Mouse (Mus musculus) lung, postnatal 0 days (tissue): ENCODE measurements at regions not wholly inside any gene's neighbourhood (a gene's known extent, or its start where the extent isn't known, plus 50 kb on each side); places are given as distances from the start of the nearest gene placed in this dataset.

Experiments
- ATAC-seq: fragments of 200-750 bp; cut with Nextera tagmentation; 2 replicates; pipeline ENCODE4 v1.8.0; 2017; ENCODE audit warnings: moderate library complexity
- DNase-seq: peaks from one replicate; pipeline ENCODE4 v3.0.0-alpha.2; 2016; ENCODE audit warnings: low spot score
- H3K27ac ChIP-seq: fragments of 300-500 bp; sonication (generic); 2 replicates; pipeline ENCODE4 v1.5.1; 2014; ENCODE audit warnings: antibody characterized with exemption, mild to moderate bottlenecking, low read length, mixed read lengths
- H3K27me3 ChIP-seq: fragments of 300-500 bp; sonication (generic); replicated peaks from 2 replicates; pipeline ENCODE4 v1.6.1; 2014; ENCODE audit warnings: low read length, mixed read lengths; ENCODE audit not compliant: insufficient read depth
- H3K36me3 ChIP-seq: fragments of 300-500 bp; sonication (generic); 2 replicates; pipeline ENCODE4 v1.6.1; 2014; ENCODE audit warnings: low read length, mixed read lengths; ENCODE audit not compliant: insufficient read depth
- H3K4me1 ChIP-seq: fragments of 300-500 bp; sonication (generic); 2 replicates; pipeline ENCODE4 v1.6.1; 2014; ENCODE audit warnings: antibody characterized with exemption, low read depth, low read length, mixed read lengths; ENCODE audit not compliant: insufficient read depth
- H3K4me2 ChIP-seq: fragments of 300-500 bp; sonication (generic); replicated peaks from 2 replicates; pipeline ENCODE4 v1.6.1; 2014; ENCODE audit warnings: low read depth, mild to moderate bottlenecking, low read length, moderate library complexity, mixed read lengths
- H3K4me3 ChIP-seq: fragments of 300-500 bp; sonication (generic); 2 replicates; pipeline ENCODE4 v1.5.1; 2014; ENCODE audit warnings: low read depth, low read length
- H3K9ac ChIP-seq: fragments of 300-500 bp; sonication (generic); replicated peaks from 2 replicates; pipeline ENCODE4 v1.6.1; 2014; ENCODE audit warnings: low read depth, mild to moderate bottlenecking
- H3K9me3 ChIP-seq: fragments of 300-500 bp; sonication (generic); 2 replicates; pipeline ENCODE4 v1.6.1; 2016; ENCODE audit warnings: low read length, mixed read lengths
- CTCF ChIP-seq: IDR thresholded peaks from 2 replicates; pipeline ENCODE4 v1.5.1; 2016; ENCODE audit warnings: antibody characterized with exemption, mild to moderate bottlenecking
- EP300 ChIP-seq: IDR thresholded peaks from 2 replicates; pipeline ENCODE4 v1.6.1; 2016; ENCODE audit warnings: antibody characterized with exemption, mild to moderate bottlenecking, control low read depth
- WGBS: fragments of 180-500 bp; shearing (Covaris S2); extraction: QIAGEN DNeasy Blood & Tissue Kit; methylation state at CpG from one replicate; pipeline ENCODE4 v1.1.7; 2014; 5-methylcytosine and 5-hydroxymethylcytosine counted together

DNA sequence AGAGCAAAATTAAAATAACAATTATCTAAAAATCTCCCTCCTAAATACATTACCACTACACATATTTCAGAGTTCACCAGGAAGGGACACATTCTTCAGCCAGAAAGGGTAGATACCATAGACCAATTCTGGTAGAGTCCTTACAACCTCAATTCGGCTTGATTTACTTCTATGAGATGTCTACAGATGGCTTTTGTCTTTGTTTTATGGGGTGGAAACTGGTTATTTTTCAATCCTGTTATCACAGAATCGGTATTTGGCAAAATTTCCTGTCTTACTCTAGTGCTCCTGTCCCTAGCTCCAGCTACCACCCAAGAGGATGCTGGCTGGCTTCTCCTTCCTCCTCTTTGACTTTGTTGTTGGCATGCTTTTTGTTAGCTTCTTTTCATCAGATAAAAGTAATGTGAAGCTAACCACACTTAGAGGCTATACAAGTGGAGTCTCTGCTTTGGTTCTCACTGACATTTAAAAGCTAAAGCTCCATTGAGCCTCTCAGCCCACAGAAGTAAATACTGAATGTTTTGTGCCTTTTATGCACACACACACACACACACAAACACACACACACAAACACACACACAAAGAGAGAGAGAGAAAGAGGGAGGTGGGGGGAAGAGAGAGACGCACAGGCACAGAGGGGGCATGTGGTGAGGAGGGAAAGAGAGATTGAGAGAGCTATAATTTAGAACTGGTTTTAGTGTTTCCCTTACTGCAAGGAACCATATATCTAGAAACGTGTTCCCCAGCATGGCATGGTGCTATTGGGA, 109.1 kb downstream of the Gm815 start:
- TF ChIP-seq CTCF = no peak
- TF ChIP-seq EP300 = no peak
- H3K27me3 ChIP-seq = no peaks in the 10 kb centered on the region
- no peak overlapping the region for H3K27ac ChIP-seq
- H3K9me3 ChIP-seq = no peaks in the 10 kb centered on the region
- no peaks in the 10 kb centered on the region for H3K4me1 ChIP-seq
- 57% methylated on average over 4 of the region's 4 CpGs for WGBS
- DNase-seq = no peak
- H3K4me3 ChIP-seq = no peak overlapping the region
- no peak overlapping the region for H3K4me2 ChIP-seq
- ATAC-seq = no peak
- no peak overlapping the region for H3K9ac ChIP-seq
- no peaks in the 10 kb centered on the region for H3K36me3 ChIP-seq

DNA sequence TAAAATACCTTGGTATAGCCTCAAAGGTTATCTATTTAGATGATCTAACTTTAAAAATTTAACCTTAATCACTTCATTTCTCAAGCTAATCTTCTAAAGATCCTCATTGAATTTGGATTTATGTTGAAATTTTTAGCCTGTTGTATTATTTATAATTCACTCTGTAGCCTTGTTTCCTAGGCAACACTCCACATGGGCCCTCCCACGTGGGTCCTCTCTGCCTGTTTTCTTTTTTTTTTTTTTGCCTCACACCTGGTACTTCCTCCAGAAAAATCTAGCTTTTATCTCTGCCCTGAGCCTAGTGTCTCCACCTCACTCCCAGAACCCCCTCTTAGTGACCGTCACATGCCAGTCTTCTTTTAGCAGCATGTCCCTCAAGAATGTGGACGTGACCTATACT, 113.9 kb downstream of the Gm815 start:
- WGBS = 69% methylated on average over 3 of the region's 3 CpGs

DNA sequence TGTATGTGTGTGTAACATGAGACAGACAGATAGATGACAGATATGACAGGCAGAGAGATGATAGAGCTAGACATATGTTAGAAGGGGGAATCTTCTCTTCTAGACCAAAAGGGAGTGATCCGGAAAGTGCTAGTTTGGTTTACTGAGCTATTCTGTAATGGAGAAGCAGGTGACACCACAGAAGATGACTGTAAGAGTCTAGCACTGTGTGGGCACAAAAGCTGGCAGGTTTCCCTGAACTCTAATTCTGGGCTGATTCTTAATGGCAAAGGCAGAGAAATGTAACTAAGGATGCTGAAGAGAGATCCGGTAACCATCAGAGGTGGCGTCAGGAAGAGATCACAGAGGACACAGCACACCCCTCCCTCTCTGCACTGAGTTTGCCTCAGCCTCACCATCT, 136.2 kb downstream of the Gm815 start:
- Histone ChIP-seq H3K27ac (no peak overlapping the region), H3K9ac (no peak overlapping the region), H3K36me3 (no peaks in the 10 kb centered on the region), H3K4me3 (no peak overlapping the region), H3K4me2 (no peak overlapping the region), H3K27me3 (no peaks in the 10 kb centered on the region), H3K4me1 (no peaks in the 10 kb centered on the region), H3K9me3 (no peaks in the 10 kb centered on the region)
- TF ChIP-seq CTCF = no peak
- no peak for TF ChIP-seq EP300
- ATAC-seq (no peak), DNase-seq (no peak)
- 78% methylated on average over 3 of the region's 3 CpGs for WGBS

More for the DNA sequence above, 113.9 kb downstream of the Gm815 start:
- Histone ChIP-seq H3K4me2 (no peak overlapping the region), H3K27me3 (no peaks in the 10 kb centered on the region), H3K9me3 (no peaks in the 10 kb centered on the region), H3K36me3 (no peaks in the 10 kb centered on the region), H3K9ac (no peak overlapping the region), H3K4me1 (no peaks in the 10 kb centered on the region), H3K4me3 (no peak overlapping the region), H3K27ac (no peak overlapping the region)
- TF ChIP-seq EP300 = no peak
- TF ChIP-seq CTCF = no peak
- DNase-seq (no peak), ATAC-seq (no peak)

GRCm38 (mm10) chr19:27022917-27023316, 137.2 kb downstream of the Gm815 start:
- no peaks in the 10 kb centered on the region for H3K4me1 ChIP-seq
- H3K27me3 ChIP-seq = no peaks in the 10 kb centered on the region
- H3K4me2 ChIP-seq = no peak overlapping the region
- H3K36me3 ChIP-seq = no peaks in the 10 kb centered on the region
- H3K9ac ChIP-seq = no peak overlapping the region
- H3K4me3 ChIP-seq = no peak overlapping the region
- 72% methylated on average over 5 of the region's 5 CpGs for WGBS
- ATAC-seq = no peak
- H3K9me3 ChIP-seq = no peaks in the 10 kb centered on the region
- no peak for TF ChIP-seq CTCF
- no peak for TF ChIP-seq EP300
- DNase-seq = no peak
- H3K27ac ChIP-seq = no peak overlapping the region

- no peaks in the 10 kb centered on the region for H3K9me3 ChIP-seq
- no peak for ATAC-seq
- no peak overlapping the region for H3K4me2 ChIP-seq
- peaks cover 6% of the 10 kb centered on the region; the same call in 1 of the 2 replicates for H3K4me1 ChIP-seq
- no peak overlapping the region for H3K27ac ChIP-seq
- WGBS = 76% methylated on average over 1 of the region's 1 CpGs
- H3K4me3 ChIP-seq = no peak overlapping the region
- no peaks in the 10 kb centered on the region for H3K36me3 ChIP-seq
- H3K9ac ChIP-seq = no peak overlapping the region
- TF ChIP-seq EP300 = no peak
- no peak for TF ChIP-seq CTCF
- H3K27me3 ChIP-seq = no peaks in the 10 kb centered on the region
- DNase-seq = no peak
These were observed 143.2 kb downstream of the Gm815 start for GRCm38 (mm10) chr19:27028834-27029233.

GRCm38 (mm10) chr19:27031030-27031700, 145.5 kb downstream of the Gm815 start:
- Histone ChIP-seq H3K36me3 (no peaks in the 10 kb centered on the region), H3K9ac (no peak overlapping the region), H3K27ac (no peak overlapping the region), H3K4me3 (no peak overlapping the region), H3K4me2 (no peak overlapping the region), H3K9me3 (no peaks in the 10 kb centered on the region), H3K27me3 (no peaks in the 10 kb centered on the region), H3K4me1 (peaks cover 6% of the 10 kb centered on the region; the same call in 1 of the 2 replicates)
- 47% methylated on average over 7 of the region's 7 CpGs for WGBS
- TF ChIP-seq CTCF = no peak
- no peak for TF ChIP-seq EP300
- ATAC-seq (0 out of 2 replicates have a peak, but pooled peaks have one; percentile 26), DNase-seq (no peak)
